Comparison of ENCODE assay signal across 8 mouse cellular contexts in the genomic region with DNA sequence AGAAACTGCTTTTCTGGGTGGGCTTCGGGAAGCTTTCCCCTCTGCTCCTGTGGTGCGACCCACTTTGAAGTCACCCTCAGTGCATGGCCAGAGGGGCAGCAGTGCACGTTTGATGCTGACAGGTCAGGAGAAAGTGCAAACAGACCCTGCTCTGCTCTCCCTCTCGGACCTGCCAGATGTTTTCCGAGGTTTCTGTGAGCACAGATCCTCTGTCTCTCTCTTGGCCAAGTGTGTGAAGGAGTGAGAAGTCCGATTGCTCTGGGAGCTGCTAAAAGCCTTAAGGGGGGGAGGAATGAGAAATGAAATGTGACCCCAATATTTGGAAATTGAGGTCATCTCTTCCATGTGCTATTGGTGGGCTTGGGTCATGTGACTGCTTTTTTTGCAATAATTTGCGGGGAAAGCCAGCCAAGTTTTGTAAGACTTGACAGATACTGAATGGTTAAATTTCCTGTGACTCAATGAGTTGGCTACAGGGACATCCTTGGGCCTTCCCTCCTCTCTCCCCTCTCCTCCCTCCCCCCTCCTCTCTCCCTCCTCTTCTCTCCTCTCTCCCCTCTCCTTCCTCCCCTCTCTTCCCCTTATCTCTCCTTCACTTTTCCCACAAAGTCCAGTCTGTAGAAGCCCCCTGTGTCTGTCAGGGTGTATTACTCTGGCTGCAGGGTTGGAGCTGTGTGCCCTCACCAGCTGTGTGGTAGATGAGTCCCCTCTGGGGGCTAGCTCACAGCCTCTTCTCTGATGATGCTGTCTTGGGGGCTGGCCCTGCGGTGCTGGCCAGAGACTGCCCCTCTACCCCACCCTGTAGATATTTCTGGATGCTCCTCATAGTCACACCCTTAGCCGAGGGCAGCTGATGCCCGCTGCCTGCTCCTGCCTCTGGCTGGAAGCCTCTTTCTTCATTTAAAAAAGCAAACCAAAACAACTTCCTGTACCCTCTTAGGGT. TPM values are rescaled to one million over a fixed set of nuclear protein-coding genes. Genes with fewer than 3 reads are reported as not detected.
DNase-seq lines count a peak whose midpoint lies in the region; ATAC-seq and TF ChIP-seq lines count a peak whose summit lies in the region.

No protein-coding gene starts in this region.

- peak; percentile 84 for DNase-seq in 416B (ENCODE audit: low read depth)
- DNase-seq in embryo, embryonic 11 days = peak; percentile 58
- DNase-seq in kidney, postnatal 0 days (ENCODE audit: low spot score) = peak; percentile 80
- peak; percentile 60 for DNase-seq in mesoderm, embryonic 11.5 days (ENCODE audit: low read depth, low spot score)
- no peak for DNase-seq in right cerebral cortex, postnatal 10 days (ENCODE audit: low spot score in 2 of 2)
- DNase-seq in thymus, postnatal 14 days = no peak
- DNase-seq in cerebellum, adult 9-11 months = no peak

- H3K9ac ChIP-seq in heart, embryonic 12.5 days = peak overlapping the region; percentile 89
- peak overlapping the region; percentile 18; the same call in 1 of the 2 replicates for H3K9ac ChIP-seq in kidney, postnatal 0 days (ENCODE audit: low read depth, low read length)

- no peak for TF ChIP-seq CTCF in kidney, postnatal 0 days (IDR thresholded peaks at IDR 0.05; ENCODE audit: low read depth)

- no peaks in the 10 kb centered on the region for H3K36me3 ChIP-seq in heart, embryonic 12.5 days
- no peaks in the 10 kb centered on the region for H3K36me3 ChIP-seq in kidney, postnatal 0 days (ENCODE audit: insufficient read depth, low read length)

- peak overlapping the region; percentile 99 for H3K4me2 ChIP-seq in heart, embryonic 12.5 days
- H3K4me2 ChIP-seq in kidney, postnatal 0 days (ENCODE audit: low read length) = peak overlapping the region; percentile 91

- peak overlapping the region; percentile 44 for H3K27ac ChIP-seq in heart, embryonic 12.5 days (ENCODE audit: poor library complexity, severe bottlenecking)
- peak overlapping the region; percentile 60 for H3K27ac ChIP-seq in kidney, postnatal 0 days

- H3K27me3 ChIP-seq in heart, embryonic 12.5 days (replicated peaks) = no peaks in the 10 kb centered on the region; the same call in 1 of the 2 replicates
- H3K27me3 ChIP-seq in kidney, postnatal 0 days (ENCODE audit: insufficient read depth, low read length) = no peaks in the 10 kb centered on the region

- no peak for ATAC-seq in heart, embryonic 12.5 days (ENCODE audit: insufficient number of reproducible peaks, low FRiP score)
- no peak for ATAC-seq in kidney, postnatal 0 days (replicated peaks; ENCODE audit: low FRiP score, low read depth)

- H3K4me1 ChIP-seq in heart, embryonic 12.5 days (replicated peaks) = peaks cover 60% of the 10 kb centered on the region
- H3K4me1 ChIP-seq in kidney, postnatal 0 days (replicated peaks; ENCODE audit: insufficient read depth, low read length) = peaks cover 15% of the 10 kb centered on the region; the same call in 1 of the 2 replicates

- H3K4me3 ChIP-seq in heart, embryonic 12.5 days = peak overlapping the region; percentile 85
- H3K4me3 ChIP-seq in kidney, postnatal 0 days (replicated peaks; ENCODE audit: low read depth, low read length) = peak overlapping the region; percentile 58

- no peaks in the 10 kb centered on the region for H3K9me3 ChIP-seq in heart, embryonic 12.5 days (replicated peaks)
- H3K9me3 ChIP-seq in kidney, postnatal 0 days (replicated peaks; ENCODE audit: low read length) = no peaks in the 10 kb centered on the region

- 10% methylated on average over 10 of the region's 10 CpGs for WGBS in heart, embryonic 12.5 days
- 18% methylated on average over 10 of the region's 10 CpGs for WGBS in kidney, postnatal 0 days

RNA-seq across cellular contexts. Expression of gene Col5a1, which starts 2.6 kb away (rescaled TPM):
- polyA plus RNA-seq in heart, embryonic 12.5 days (2016; fragmentation: Nextera tagmentation; extraction: Ambion mirVana) = 53.3 and 54.7 TPM in 2 replicates
- 33.2 and 36.5 TPM in 2 replicates for polyA plus RNA-seq in kidney, postnatal 0 days (2015; fragmentation: Nextera tagmentation; extraction: Ambion mirVana)

Comparison
In these comparisons a context has a peak if more than half of its experiments do, and no peak if none do; other contexts are left out.
1. DNase-seq: peak in 416B (single experiment), embryo, embryonic 11 days (single experiment), kidney, postnatal 0 days (single experiment) and mesoderm, embryonic 11.5 days (single experiment); none in right cerebral cortex, postnatal 10 days (0 of 2), thymus, postnatal 14 days (single experiment) and cerebellum, adult 9-11 months (single experiment).